Mouse (Mus musculus) heart, embryonic 16.5 days (tissue): ENCODE results near the gene Rin3. TPM values are rescaled to one million over a fixed set of nuclear protein-coding genes. Genes with fewer than 3 reads are reported as not detected.

Source experiments
- ATAC-seq: fragments of 200-750 bp; cut with Nextera tagmentation; replicated peaks from 2 replicates; pipeline ENCODE4 v1.8.0; 2017; ENCODE audit warnings: moderate number of reproducible peaks; ENCODE audit not compliant: insufficient read depth, low FRiP score; ENCODE audit errors: extremely low read depth
- H3K27ac ChIP-seq: fragments of 300-500 bp; sonication (generic); 2 replicates; pipeline ENCODE4 v1.5.1; 2014; ENCODE audit warnings: mild to moderate bottlenecking, low read length, control low read depth, moderate library complexity
- H3K27me3 ChIP-seq: fragments of 300-500 bp; sonication (generic); 2 replicates; pipeline ENCODE4 v1.6.1; 2014; ENCODE audit warnings: low read length, mixed read lengths; ENCODE audit not compliant: control insufficient read depth, insufficient read depth
- H3K36me3 ChIP-seq: fragments of 300-500 bp; sonication (generic); 2 replicates; pipeline ENCODE4 v1.6.1; 2014; ENCODE audit not compliant: control insufficient read depth, insufficient read depth
- H3K4me1 ChIP-seq: fragments of 300-500 bp; sonication (generic); 2 replicates; pipeline ENCODE4 v1.6.1; 2014; ENCODE audit warnings: low read length, mixed read lengths; ENCODE audit not compliant: control insufficient read depth, insufficient read depth
- H3K4me2 ChIP-seq: fragments of 300-500 bp; sonication (generic); 2 replicates; pipeline ENCODE4 v1.6.1; 2014; ENCODE audit warnings: low read depth, mild to moderate bottlenecking, control low read depth, low read length
- H3K4me3 ChIP-seq: fragments of 300-500 bp; sonication (generic); 2 replicates; pipeline ENCODE4 v1.5.1; 2014; ENCODE audit warnings: mild to moderate bottlenecking, control low read depth, low read length
- H3K9ac ChIP-seq: fragments of 300-500 bp; sonication (generic); 2 replicates; pipeline ENCODE4 v1.6.1; 2014; ENCODE audit warnings: low read length, control low read depth
- H3K9me3 ChIP-seq: fragments of 300-500 bp; sonication (generic); replicated peaks from 2 replicates; pipeline ENCODE4 v1.6.1; 2016; ENCODE audit warnings: low read length; ENCODE audit not compliant: control insufficient read depth
- WGBS: fragments of 180-500 bp; shearing (Covaris S2); extraction: QIAGEN DNeasy Blood & Tissue Kit; methylation state at CpG from one replicate; pipeline ENCODE4 v1.1.7; 2014; 5-methylcytosine and 5-hydroxymethylcytosine counted together
- polyA plus RNA-seq: library from polyadenylated mRNA; unstranded; fragments of >200 nt; fragmentation: Nextera tagmentation; extraction: Ambion mirVana; gene quantifications from 2 replicates; pipeline ENCODE4 v1.2.1, GENCODE M21; 2015

Rin3 gene
- polyA plus RNA-seq, 1 experiment from 2014 or later, result 9.7 TPM

DNA sequence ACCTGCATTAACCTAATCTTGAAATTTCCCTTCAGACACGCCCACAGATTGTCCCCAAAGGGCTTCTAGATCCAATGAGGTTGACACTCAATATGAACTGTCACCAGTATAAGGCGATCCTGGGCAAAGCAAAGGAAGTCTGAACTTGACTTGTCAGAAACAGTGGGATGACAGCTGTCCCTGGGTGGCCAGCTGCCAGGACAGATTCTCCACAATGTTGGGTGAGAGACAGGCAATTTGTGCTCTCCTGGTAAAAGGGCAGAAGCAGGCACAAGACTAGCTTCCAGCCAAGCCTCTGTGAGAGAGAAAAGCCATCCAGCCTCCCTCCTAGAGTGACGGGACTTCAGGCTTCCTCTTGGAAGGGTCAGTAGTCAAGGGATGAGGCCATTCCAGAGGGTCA, 89.5 kb downstream of the Rin3 start:
- H3K4me3 ChIP-seq, result no peak overlapping the region
- H3K9me3 ChIP-seq, result no peaks in the 10 kb centered on the region
- no peak for ATAC-seq
- H3K27me3 ChIP-seq, result no peaks in the 10 kb centered on the region
- WGBS, result 65% methylated on average over 3 of the region's 3 CpGs
- H3K4me1 ChIP-seq, result peaks cover 32% of the 10 kb centered on the region
- peaks cover 15% of the 10 kb centered on the region for H3K36me3 ChIP-seq
- no peak overlapping the region for H3K27ac ChIP-seq
- no peak overlapping the region for H3K9ac ChIP-seq
- no peak overlapping the region for H3K4me2 ChIP-seq

DNA sequence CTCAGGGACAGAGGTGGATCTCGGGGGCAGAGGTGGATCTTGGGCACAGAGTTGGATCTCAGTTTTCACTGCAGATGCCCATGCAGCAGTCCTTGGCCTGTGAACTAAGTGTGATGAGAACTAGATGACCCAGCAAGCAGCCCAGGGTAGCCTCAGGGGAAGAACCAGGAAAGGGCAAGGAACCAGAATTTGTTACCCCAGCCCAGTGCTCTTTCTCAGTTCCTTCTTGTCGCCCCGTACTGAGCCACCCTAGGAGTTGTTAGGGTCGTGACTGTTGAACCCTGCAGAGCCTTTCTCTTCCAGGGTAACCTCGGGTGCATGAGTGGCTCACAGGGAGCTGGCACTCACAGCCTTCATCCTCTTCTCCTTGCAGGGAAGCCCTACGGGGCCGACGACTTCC, 99.3 kb downstream of the Rin3 start:
- WGBS, result 81% methylated on average over 8 of the region's 8 CpGs
- ATAC-seq, result no peak

DNA sequence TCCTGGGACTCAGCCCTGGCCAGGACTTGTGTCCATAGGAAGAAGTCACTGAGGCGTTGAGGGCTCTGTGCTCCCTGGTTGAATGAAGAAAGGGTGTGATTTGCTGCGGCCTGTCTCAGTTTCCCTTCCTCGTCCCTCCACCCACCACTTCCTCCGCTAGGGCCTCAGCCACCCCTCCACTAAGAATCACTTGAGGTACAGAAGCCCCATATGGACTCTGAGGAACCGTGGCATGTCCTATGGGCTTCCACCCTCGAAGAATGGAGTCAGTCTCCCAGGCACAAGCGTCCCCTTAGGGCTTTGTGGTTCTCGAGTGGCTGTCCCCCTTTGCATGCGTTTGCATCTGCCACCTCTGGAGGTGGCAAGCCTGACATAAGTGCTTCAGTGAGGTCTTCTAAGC, 100.4 kb downstream of the Rin3 start:
- Histone ChIP-seq H3K9me3 (no peaks in the 10 kb centered on the region), H3K36me3 (peaks cover 28% of the 10 kb centered on the region), H3K4me3 (no peak overlapping the region), H3K27ac (no peak overlapping the region), H3K9ac (no peak overlapping the region), H3K4me1 (no peaks in the 10 kb centered on the region), H3K27me3 (no peaks in the 10 kb centered on the region), H3K4me2 (no peak overlapping the region)
- ATAC-seq, result no peak
- WGBS, result 84% methylated on average over 9 of the region's 9 CpGs

More for the DNA sequence above, 99.3 kb downstream of the Rin3 start:
- no peak overlapping the region for H3K4me3 ChIP-seq
- H3K9me3 ChIP-seq, result no peaks in the 10 kb centered on the region
- no peaks in the 10 kb centered on the region for H3K27me3 ChIP-seq
- H3K4me2 ChIP-seq, result no peak overlapping the region
- H3K4me1 ChIP-seq, result no peaks in the 10 kb centered on the region
- peaks cover 24% of the 10 kb centered on the region for H3K36me3 ChIP-seq
- H3K27ac ChIP-seq, result no peak overlapping the region
- H3K9ac ChIP-seq, result no peak overlapping the region

DNA sequence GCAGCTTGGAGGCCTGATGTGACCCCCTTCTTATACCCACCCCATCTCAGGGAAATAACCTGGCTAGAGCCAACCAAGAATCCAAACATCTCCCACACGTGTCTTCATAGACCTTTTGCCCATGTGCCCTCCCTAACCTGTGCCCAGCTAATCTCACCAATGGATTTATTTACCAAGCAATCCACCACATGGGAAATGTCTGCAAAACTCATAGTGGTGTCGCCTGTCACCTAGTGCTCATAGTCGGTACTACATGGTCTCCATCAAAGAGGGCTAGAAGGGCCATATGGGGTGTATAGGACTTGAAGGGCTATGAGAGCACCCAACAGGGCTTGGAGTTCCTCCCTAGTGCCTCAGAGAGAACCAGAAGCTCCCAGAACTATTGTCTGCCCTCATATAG, 102.0 kb downstream of the Rin3 start:
- no peak overlapping the region for H3K9ac ChIP-seq
- no peak overlapping the region for H3K27ac ChIP-seq
- H3K36me3 ChIP-seq, result peaks cover 27% of the 10 kb centered on the region
- ATAC-seq, result no peak; the same call in 1 of the 2 replicates
- no peaks in the 10 kb centered on the region for H3K4me1 ChIP-seq
- H3K4me2 ChIP-seq, result no peak overlapping the region
- H3K9me3 ChIP-seq, result no peaks in the 10 kb centered on the region
- H3K4me3 ChIP-seq, result no peak overlapping the region
- no peaks in the 10 kb centered on the region for H3K27me3 ChIP-seq
- WGBS, result 30% methylated on average over 3 of the region's 3 CpGs

DNA sequence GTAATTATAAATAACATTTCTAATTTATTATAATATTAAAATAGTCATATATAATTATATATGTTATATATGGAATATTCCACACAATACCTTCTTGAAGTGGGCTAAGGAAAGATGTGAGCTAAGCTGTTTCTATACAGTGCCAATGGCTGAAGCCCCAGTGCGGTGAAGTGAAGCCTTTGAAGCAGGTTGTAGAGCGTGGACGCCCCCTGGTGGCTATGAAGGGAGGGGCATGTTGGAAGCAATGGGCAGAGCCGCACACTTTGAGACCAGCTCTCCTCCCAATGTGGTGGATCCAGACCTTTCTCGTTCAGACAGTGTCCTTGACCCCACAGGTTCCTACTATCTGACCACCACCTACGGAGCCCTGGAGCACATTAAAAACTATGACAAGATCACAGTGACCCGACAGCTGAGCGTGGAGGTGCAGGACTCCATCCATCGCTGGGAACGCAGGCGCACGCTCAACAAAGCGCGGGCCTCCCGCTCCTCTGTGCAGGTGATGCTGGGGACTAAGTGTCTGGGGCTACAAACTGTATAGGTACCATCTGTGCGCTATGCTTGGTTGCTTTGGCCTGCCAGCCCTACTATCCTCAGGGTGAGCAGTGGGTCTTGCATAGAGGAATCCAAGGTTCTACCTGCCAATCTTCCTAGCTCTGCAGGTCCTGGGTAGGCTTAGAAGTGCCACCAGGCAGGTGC, 104.5 kb downstream of the Rin3 start:
- H3K9me3 ChIP-seq, result no peaks in the 10 kb centered on the region
- no peak overlapping the region for H3K9ac ChIP-seq
- peaks cover 29% of the 10 kb centered on the region for H3K36me3 ChIP-seq
- no peak overlapping the region for H3K27ac ChIP-seq
- no peak overlapping the region for H3K4me3 ChIP-seq
- H3K4me1 ChIP-seq, result no peaks in the 10 kb centered on the region
- peak; percentile 31; the same call in 1 of the 2 replicates for ATAC-seq
- H3K27me3 ChIP-seq, result no peaks in the 10 kb centered on the region
- 58% methylated on average over 16 of the region's 16 CpGs for WGBS
- no peak overlapping the region for H3K4me2 ChIP-seq

DNA sequence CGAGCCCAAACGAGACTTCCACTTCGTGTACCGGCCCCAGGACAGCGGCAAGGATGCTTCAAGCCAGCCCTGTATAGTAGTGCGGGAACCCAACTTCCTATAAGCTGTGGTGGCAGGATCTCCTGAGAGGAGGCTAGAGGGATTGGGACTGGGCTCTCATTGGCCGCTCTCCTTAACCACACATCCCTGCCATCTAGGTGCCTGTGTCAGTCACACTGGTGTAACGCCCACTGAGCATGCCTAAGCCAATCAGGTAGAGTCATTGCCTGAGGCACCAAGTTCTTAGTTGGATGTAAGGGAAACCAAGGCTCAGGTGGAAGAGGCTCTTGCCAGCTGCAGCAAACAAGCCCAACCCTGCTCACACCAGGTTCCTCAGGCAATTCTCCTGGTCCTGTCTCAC, 107.2 kb downstream of the Rin3 start:
- ATAC-seq, result no peak
- no peak overlapping the region for H3K9ac ChIP-seq
- H3K27me3 ChIP-seq, result no peaks in the 10 kb centered on the region
- 46% methylated on average over 8 of the region's 8 CpGs for WGBS
- H3K4me2 ChIP-seq, result no peak overlapping the region
- no peak overlapping the region for H3K4me3 ChIP-seq
- H3K9me3 ChIP-seq, result no peaks in the 10 kb centered on the region
- H3K4me1 ChIP-seq, result no peaks in the 10 kb centered on the region
- H3K36me3 ChIP-seq, result peaks cover 30% of the 10 kb centered on the region
- H3K27ac ChIP-seq, result no peak overlapping the region

DNA sequence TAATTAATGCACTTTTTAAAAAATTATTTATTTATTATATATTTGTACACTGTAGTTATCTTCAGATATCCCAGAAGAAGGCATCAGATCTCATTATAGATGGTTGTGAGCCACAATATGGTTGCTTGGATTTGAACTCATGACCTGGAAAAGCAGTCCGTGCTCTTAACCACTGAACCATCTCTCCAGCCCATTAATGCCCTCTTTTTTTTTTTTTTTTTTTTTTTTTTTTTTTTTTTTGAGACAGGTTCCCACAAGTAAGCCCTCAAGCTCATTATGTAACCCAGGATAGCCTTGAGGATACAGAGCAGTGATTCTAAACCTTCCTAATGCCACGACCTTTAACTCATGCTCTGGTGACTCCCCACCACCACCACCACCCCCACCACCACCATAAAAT, 108.3 kb downstream of the Rin3 start:
- no peaks in the 10 kb centered on the region for H3K27me3 ChIP-seq
- no peaks in the 10 kb centered on the region for H3K9me3 ChIP-seq
- no peak for ATAC-seq
- no peak overlapping the region for H3K9ac ChIP-seq
- H3K4me3 ChIP-seq, result no peak overlapping the region
- peaks cover 36% of the 10 kb centered on the region for H3K36me3 ChIP-seq
- no peaks in the 10 kb centered on the region for H3K4me1 ChIP-seq
- no peak overlapping the region for H3K4me2 ChIP-seq
- WGBS, result 86% methylated on average over 2 of the region's 2 CpGs
- no peak overlapping the region for H3K27ac ChIP-seq

DNA sequence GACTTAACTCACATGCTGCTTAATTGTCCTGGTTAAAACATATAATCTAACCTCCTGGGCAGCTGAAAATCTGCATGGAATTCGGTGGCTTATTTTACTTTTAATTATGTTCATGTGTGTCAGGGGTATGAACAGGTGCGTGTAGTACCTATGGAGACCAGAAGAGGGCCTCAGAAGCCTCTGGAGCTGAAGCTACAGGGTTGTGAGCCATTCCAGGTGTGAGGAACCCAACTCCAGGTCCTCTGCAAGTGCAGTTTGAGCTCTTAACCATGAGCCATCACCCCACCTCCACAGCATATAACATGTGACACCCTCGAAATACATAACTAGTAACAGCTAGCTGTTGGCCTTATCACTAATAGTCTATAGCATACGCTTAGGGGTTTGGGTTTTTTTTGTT, 109.1 kb downstream of the Rin3 start:
- peaks cover 37% of the 10 kb centered on the region for H3K36me3 ChIP-seq
- H3K9me3 ChIP-seq, result no peaks in the 10 kb centered on the region
- WGBS, result 75% methylated on average over 4 of the region's 4 CpGs
- no peak overlapping the region for H3K27ac ChIP-seq
- H3K4me2 ChIP-seq, result no peak overlapping the region
- no peak overlapping the region for H3K9ac ChIP-seq
- ATAC-seq, result no peak
- no peaks in the 10 kb centered on the region for H3K27me3 ChIP-seq
- H3K4me3 ChIP-seq, result no peak overlapping the region
- H3K4me1 ChIP-seq, result no peaks in the 10 kb centered on the region

DNA sequence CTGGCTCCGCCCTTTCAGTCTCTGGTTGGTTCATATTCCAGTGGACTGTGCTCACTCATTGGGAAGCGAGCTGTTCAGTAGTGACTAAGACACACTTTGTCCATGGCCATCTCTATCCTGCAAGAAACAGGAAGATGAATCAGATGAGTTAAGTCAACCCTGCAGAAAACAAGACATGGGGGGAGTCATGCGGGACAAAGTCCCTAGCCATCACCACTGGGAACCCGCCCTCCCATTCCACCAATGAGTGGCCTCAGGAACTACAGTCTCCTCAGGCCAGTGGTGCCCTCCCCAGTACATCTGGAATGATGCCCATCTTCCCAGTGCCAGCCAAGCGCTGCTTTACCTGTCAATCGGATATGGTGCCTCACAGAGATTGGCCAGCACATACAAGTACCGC, 111.6 kb downstream of the Rin3 start:
- H3K27me3 ChIP-seq, result no peaks in the 10 kb centered on the region
- WGBS, result 92% methylated on average over 7 of the region's 7 CpGs
- no peak for ATAC-seq
- no peak overlapping the region for H3K4me3 ChIP-seq
- H3K9me3 ChIP-seq, result no peaks in the 10 kb centered on the region
- peaks cover 10% of the 10 kb centered on the region for H3K4me1 ChIP-seq
- H3K9ac ChIP-seq, result no peak overlapping the region
- no peak overlapping the region for H3K4me2 ChIP-seq
- peaks cover 32% of the 10 kb centered on the region for H3K36me3 ChIP-seq
- no peak overlapping the region for H3K27ac ChIP-seq
